Mouse (Mus musculus) megakaryocyte, adult 5-6 weeks (primary cell): Measurements from ENCODE around the gene D630023F18Rik. TPM values are rescaled to one million over a fixed set of nuclear protein-coding genes. Genes with fewer than 3 reads are reported as not detected.

Source experiments
- ATAC-seq: 2 replicates; pipeline ENCODE4 v1.8.0; 2016; ENCODE audit warnings: mild to moderate bottlenecking, inconsistent platforms; ENCODE audit not compliant: poor library complexity, severe bottlenecking
- total RNA-seq, 2 experiments: library from RNA; stranded (forward) in 1 of 2; stranded (reverse) in 1 of 2; fragments of 153-499, 151-499 nt in 1 of 2; fragments of 221-1000, 200-1000 nt in 1 of 2; gene quantifications; 2 replicates each; pipeline versions ENCODE4 v1.2.3 to v1.2.4; 2015 to 2017

D630023F18Rik gene
- total RNA-seq (2015), result 0.39 and 1.1 TPM in 2 replicates
- total RNA-seq (2017), result 0.73 and 1.5 TPM in 2 replicates

DNA sequence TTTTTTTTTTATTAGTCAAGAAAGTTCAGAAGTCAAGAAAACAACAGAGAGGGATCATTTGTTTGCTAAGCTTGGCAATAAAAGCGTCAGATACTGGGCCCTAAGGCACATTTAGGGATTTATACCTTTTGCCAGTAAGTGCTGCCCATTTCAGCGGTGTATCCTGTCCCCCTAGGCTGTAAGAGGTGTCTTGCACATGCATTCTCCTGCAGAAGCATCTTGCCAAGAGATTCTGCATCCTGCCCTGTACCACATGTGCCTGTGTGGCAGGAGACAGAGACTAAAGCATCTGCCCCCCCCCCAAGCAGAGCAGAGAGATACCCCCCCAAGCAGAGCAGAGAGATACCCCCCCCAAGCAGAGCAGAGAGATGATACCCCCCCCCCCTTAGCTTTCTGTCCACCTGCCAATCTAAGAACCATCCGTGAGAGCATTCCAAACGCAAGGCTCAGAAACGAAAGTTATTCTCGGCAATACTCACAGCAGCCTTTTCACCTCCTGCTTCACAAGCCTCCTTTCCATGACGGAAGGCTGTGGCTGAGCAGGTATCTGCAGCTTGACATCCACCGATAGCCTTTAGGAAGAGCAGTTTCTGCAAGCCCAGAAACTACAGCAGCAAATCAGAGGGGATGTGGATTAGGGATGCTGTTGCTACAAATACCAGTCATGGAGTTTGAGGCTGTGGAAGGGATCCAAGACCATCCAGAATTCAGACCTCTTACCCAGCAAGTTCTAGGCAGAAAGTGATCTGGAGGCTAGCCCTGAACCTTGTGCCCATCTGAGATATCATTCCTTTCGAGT lies at the start of gene D630023F18Rik:
Gene D630023F18Rik (minus strand): TSS at position 641 of the 799 bp plus-strand sequence.
- no peak for ATAC-seq

DNA sequence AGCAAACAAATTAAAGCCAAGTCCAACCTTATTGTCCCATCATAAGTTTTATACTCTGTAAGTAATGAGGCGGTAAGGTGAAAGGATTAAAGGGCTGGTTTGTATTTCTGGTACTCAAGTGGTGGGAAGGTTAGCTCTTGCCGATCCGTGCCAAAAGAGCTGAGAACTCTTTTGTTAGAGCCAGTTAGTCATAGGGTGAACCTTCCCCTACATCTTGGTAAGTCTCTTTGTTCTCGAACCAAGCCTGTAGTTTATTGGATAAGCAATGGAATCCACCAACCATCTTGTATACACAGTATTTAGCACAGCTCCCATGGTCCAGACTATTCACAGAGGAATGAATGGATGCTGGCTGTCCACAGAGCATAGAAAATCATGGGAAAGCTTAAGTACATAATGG lies 48.6 kb upstream of the D630023F18Rik start:
- no peak for ATAC-seq

- ATAC-seq, result no peak
These were observed 46.9 kb upstream of the D630023F18Rik start for GRCm38 (mm10) chr1:65169947-65170346.

DNA sequence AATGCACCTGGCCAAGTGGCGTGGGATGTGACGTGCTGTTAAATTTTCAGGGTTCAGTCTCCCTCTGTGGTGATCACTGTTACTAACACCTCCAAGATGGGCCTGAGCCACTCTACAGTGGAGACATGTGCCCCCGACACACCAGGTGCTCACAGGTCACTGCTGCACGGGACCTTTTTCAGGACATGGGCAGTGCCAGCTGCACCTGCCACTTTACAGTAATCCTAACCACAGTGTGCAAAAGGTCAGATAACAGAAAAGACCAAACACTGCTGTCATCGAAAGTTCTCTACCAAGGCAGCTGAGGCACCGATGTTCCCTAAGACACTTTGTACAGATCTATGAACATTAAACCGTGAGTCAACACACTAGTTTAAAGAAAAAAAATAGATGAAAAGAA lies 46.5 kb upstream of the D630023F18Rik start:
- no peak for ATAC-seq

DNA sequence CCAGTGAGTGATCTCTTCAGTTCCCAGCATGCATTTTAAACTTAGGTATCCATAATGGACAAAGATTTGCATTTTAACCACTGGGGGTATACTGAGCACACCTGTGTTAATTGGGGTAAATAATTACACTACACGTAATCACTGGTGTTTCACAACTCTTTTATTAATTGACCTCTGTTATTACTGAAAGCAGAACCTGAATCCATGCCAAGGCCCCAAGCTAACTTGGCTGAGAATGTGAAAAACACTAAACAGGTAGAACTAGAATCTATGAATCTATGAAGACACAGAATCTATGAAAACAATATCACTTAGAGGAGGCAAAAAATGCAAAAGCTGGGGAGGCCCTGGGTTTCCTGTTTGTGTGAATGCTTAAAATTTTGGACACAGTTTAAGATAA lies 44.5 kb upstream of the D630023F18Rik start:
- no peak for ATAC-seq

- ATAC-seq, result no peak
These were observed 39.2 kb upstream of the D630023F18Rik start for GRCm38 (mm10) chr1:65162210-65162609.

GRCm38 (mm10) chr1:65156111-65156510 lies 33.1 kb upstream of the D630023F18Rik start:
- ATAC-seq, result no peak

- no peak for ATAC-seq
These were observed 31.8 kb upstream of the D630023F18Rik start for GRCm38 (mm10) chr1:65154814-65155213.

DNA sequence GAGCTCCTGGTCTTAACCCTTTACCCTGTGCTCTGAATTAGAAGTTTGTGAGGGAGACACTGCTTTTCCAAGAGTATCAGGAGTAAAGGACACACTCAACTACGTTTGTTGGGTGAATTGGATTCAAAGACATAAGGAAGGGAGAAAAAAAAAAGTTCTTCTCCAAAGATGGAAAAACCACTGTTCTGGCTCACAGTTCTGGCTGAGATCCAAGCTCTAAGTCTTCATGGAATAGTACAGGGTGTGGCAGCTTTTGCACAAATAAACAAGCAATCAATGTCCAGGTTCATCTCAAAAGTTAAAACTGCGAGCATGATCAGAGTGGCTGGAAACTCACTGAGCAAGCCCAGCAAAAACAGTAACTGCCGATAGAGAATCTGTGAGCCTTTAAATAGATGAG lies 25.0 kb upstream of the D630023F18Rik start:
- ATAC-seq, result no peak

GRCm38 (mm10) chr1:65147326-65147725 lies 24.3 kb upstream of the D630023F18Rik start:
- no peak for ATAC-seq

GRCm38 (mm10) chr1:65146601-65147000 lies 23.6 kb upstream of the D630023F18Rik start:
- ATAC-seq, result no peak

- no peak for ATAC-seq
These were observed 21.8 kb upstream of the D630023F18Rik start for GRCm38 (mm10) chr1:65144783-65145182.

- no peak for ATAC-seq
These were observed 14.5 kb upstream of the D630023F18Rik start for GRCm38 (mm10) chr1:65137560-65137959.

- ATAC-seq, result no peak
These were observed 9.8 kb upstream of the D630023F18Rik start for GRCm38 (mm10) chr1:65132833-65133232.

DNA sequence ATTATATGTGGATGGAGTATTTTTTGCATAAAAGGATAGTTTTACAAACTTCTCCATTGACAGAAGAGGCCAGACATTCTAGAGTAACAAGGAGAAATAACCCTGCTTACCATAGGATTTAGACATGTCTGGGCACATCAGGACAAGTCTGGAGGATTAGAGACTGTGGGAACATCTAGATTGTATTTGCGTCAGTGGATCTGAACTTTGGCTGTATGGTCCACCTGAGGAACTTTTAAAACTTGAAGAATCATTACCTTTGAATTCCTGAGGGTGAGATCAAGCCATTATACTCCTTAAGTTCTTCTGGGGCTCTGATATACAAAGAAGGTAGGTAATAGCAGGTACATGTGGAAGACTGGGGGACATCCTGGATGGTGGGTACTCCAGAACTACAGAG lies 8.7 kb upstream of the D630023F18Rik start:
- no peak for ATAC-seq

GRCm38 (mm10) chr1:65130226-65130625 lies 7.2 kb upstream of the D630023F18Rik start:
- no peak for ATAC-seq

GRCm38 (mm10) chr1:65129634-65130180 lies 6.7 kb upstream of the D630023F18Rik start:
- ATAC-seq, result no peak

DNA sequence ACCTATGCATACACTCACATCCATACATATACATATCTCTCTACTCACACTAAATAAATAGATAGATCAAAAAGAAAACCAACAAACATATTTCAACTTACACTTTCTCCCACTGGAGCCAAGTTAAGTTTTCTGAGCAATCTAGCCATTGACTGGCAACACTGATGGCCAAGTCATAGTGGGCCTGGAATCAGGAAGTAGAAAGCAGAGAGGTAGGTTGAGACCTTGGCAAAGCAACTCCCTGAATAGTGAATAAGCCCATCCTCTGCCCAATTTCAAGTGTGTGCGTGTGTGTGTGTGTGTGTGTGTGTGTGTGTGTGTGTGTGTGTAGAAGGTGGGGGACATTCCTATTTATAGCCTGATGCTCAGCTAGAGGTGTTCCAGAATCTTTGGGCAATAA lies 3.6 kb downstream of the D630023F18Rik start, which contains the start of gene Gm28845:
Gene Gm28845 (minus strand): TSS at position 121 of the 400 bp plus-strand sequence.
- no peak for ATAC-seq

GRCm38 (mm10) chr1:65118150-65118913 lies 4.7 kb downstream of the D630023F18Rik start:
- no peak for ATAC-seq

- ATAC-seq, result peak; percentile 67
These were observed 9.4 kb downstream of the D630023F18Rik start for GRCm38 (mm10) chr1:65113536-65114172.

DNA sequence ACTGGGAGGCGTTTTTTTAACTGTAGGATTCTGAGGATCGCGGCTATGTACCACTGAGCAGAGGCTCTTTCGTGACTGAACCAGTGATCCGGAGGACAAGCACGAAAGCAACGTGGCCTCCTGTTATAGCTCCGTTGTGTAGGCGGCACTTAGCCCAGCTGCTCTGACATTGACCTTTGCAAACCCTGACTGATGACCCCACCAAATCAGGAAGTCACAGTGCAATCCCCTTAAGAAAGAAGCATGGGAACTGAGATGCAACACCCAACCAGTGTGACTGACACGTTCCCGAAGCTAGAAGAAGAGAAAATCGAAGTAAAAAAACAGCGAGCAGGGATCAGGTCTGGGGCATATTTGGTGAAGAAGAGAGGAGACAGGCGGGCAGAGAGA lies 10.2 kb downstream of the D630023F18Rik start:
- peak; percentile 73 for ATAC-seq
